Mouse (Mus musculus) frontal cortex, postnatal 25 days (tissue): ENCODE measurements around the gene Impdh1.
"Not testable (repeated sequence)": the region's sequence is repeated elsewhere in the genome, so short reads cannot be mapped to it uniquely, and the experiment has no call there.

ENCODE experiments used
- DNase-seq, 2 experiments: peaks; one replicate each; pipeline ENCODE4 v3.0.0; 2022; ENCODE audit warnings: low spot score in 2 of 2

Impdh1 gene

GRCm38 (mm10) chr6:29215881-29216501 lies at the start of gene Impdh1:
Impdh1 (minus strand) TSS chr6:29216364.
- DNase-seq, result no peak

GRCm38 (mm10) chr6:29264456-29264781 lies 48.3 kb upstream of the Impdh1 start:
- no peak for DNase-seq

GRCm38 (mm10) chr6:29263650-29264455 lies 47.7 kb upstream of the Impdh1 start:
- no peak for DNase-seq

- DNase-seq, result no peak
These were observed 45.7 kb upstream of the Impdh1 start for GRCm38 (mm10) chr6:29261831-29262230.

- no peak for DNase-seq
These were observed 43.3 kb upstream of the Impdh1 start for GRCm38 (mm10) chr6:29259418-29259817.

GRCm38 (mm10) chr6:29247072-29247471 lies 30.9 kb upstream of the Impdh1 start:
- DNase-seq, result no peak

GRCm38 (mm10) chr6:29246585-29246984 lies 30.4 kb upstream of the Impdh1 start:
- DNase-seq, result no peak

- no peak for DNase-seq
These were observed 30.0 kb upstream of the Impdh1 start for GRCm38 (mm10) chr6:29246183-29246582.

GRCm38 (mm10) chr6:29245272-29246120 lies 29.3 kb upstream of the Impdh1 start:
- DNase-seq, result no peak

- DNase-seq, result no peak
These were observed 26.1 kb upstream of the Impdh1 start for GRCm38 (mm10) chr6:29242265-29242664.

GRCm38 (mm10) chr6:29241697-29242096 lies 25.5 kb upstream of the Impdh1 start:
- no peak for DNase-seq

- peak in 1 of 2 experiments; percentile 25 for DNase-seq
These were observed 24.6 kb upstream of the Impdh1 start for GRCm38 (mm10) chr6:29240806-29241205.

GRCm38 (mm10) chr6:29234272-29234671 lies 18.1 kb upstream of the Impdh1 start:
- DNase-seq, result no peak

- no peak for DNase-seq
These were observed 17.5 kb upstream of the Impdh1 start for GRCm38 (mm10) chr6:29233710-29234109.

- DNase-seq, result no peak
These were observed 16.2 kb upstream of the Impdh1 start for GRCm38 (mm10) chr6:29232321-29232720.

GRCm38 (mm10) chr6:29231799-29232198 lies 15.6 kb upstream of the Impdh1 start:
- DNase-seq, result no peak

GRCm38 (mm10) chr6:29230386-29230785 lies 14.2 kb upstream of the Impdh1 start:
- DNase-seq, result no peak

GRCm38 (mm10) chr6:29229265-29229913 lies 13.2 kb upstream of the Impdh1 start:
- no peak for DNase-seq

GRCm38 (mm10) chr6:29217717-29218116 lies 1.6 kb upstream of the Impdh1 start:
- not testable (repeated sequence) for DNase-seq

- no peak for DNase-seq
These were observed 983 bp downstream of the Impdh1 start for GRCm38 (mm10) chr6:29215181-29215580.

- no peak for DNase-seq
These were observed 1.4 kb downstream of the Impdh1 start for GRCm38 (mm10) chr6:29214776-29215175.

GRCm38 (mm10) chr6:29214245-29214644 lies 1.9 kb downstream of the Impdh1 start:
- no peak for DNase-seq
